Mouse (Mus musculus): Measurements from ENCODE around the gene Surf4. TPM values are rescaled to one million over a fixed set of nuclear protein-coding genes. Genes with fewer than 3 reads are reported as not detected.
A peak's percentile ranks its signal among the peaks of the same experiment; 100 is the strongest.

The Surf4 gene
- polyA plus RNA-seq (2012; rRNA removed): 54.9 and 60.5 TPM in 2 replicates

DNA sequence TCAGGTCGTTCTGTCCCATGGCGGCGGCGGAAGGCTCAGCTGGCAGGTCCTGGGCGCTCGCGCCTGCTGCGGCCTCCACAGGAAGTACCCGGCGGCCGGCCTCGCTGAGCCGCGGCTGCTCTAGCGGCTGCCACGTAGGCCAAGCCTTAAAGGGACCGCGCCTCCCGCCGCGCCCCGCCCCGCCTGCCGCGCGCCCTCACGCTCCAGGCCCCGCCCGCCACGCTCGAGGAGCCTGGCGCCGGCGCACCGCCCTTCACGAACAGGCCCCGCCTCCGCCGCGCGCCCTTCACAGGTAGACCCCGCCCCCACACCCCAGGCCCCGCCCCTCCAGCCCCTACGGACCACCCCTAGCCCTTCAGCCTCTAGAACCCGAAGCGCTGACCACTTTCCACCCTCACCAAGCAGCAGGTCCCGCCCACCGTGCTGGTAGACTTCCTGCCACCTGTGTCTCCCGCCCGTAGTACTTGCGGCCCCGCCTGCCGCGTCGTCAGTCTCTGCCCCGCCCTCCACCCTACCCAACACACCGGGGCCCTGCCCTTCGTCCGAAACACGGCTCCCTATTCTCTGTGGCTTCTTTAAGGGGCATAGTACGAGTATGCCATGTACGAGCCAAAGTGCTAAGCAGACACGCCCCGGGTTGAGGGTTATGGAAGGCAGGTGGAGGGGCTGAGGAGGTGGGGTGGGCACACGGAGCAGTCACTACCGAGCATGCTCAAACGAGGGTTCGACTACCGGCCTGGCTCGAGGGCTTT is at the start of gene Surf4, which contains the start of gene Stkld1:
Gene Surf4, minus strand, starts transcription at position 625 of the 752 bp plus-strand sequence.
Gene Stkld1, plus strand, starts transcription at position 744 of the 752 bp plus-strand sequence.
- H3K27ac ChIP-seq (ENCODE audit: insufficient read depth, low read length): peak within 1 kb of the TSS; percentile 81
- WGBS: 1% methylated on average over 66 of the region's 70 CpGs
- DNase-seq: peak; percentile 93
- TF ChIP-seq CTCF (IDR thresholded peaks at IDR 0.05; ENCODE audit: borderline replicate concordance, insufficient read depth, low read depth, low read length): no peak
- TF ChIP-seq POLR2A (IDR thresholded peaks at IDR 0.05; ENCODE audit: borderline replicate concordance, insufficient read depth, low read length): peak; percentile 69
- H3K4me1 ChIP-seq (ENCODE audit: control insufficient read depth, insufficient read depth, low read length): peaks cover 10% of the 10 kb centered on the region
- H3K4me3 ChIP-seq (replicated peaks; ENCODE audit: insufficient read depth, low read depth, low read length): peak within 1 kb of the TSS; percentile 88
- no peaks in the 10 kb centered on the region for H3K27me3 ChIP-seq (ENCODE audit: control insufficient read depth, insufficient read depth, low read length)

GRCm38 (mm10) chr2:26980361-26980760 is 46.6 kb upstream of the Surf4 start:
- Histone ChIP-seq H3K27ac (ENCODE audit: insufficient read depth, low read length) (no peak overlapping the region), H3K4me1 (ENCODE audit: control insufficient read depth, insufficient read depth, low read length) (no peaks in the 10 kb centered on the region), H3K4me3 (replicated peaks; ENCODE audit: insufficient read depth, low read depth, low read length) (no peak overlapping the region), H3K27me3 (ENCODE audit: control insufficient read depth, insufficient read depth, low read length) (no peaks in the 10 kb centered on the region)
- TF ChIP-seq POLR2A (IDR thresholded peaks at IDR 0.05; ENCODE audit: borderline replicate concordance, insufficient read depth, low read length): no peak
- TF ChIP-seq CTCF (IDR thresholded peaks at IDR 0.05; ENCODE audit: borderline replicate concordance, insufficient read depth, low read depth, low read length): no peak
- no peak for DNase-seq
- 63% methylated on average over 1 of the region's 1 CpGs for WGBS

- Histone ChIP-seq H3K4me1 (ENCODE audit: control insufficient read depth, insufficient read depth, low read length) (no peaks in the 10 kb centered on the region), H3K27ac (ENCODE audit: insufficient read depth, low read length) (no peak overlapping the region), H3K4me3 (replicated peaks; ENCODE audit: insufficient read depth, low read depth, low read length) (no peak overlapping the region), H3K27me3 (ENCODE audit: control insufficient read depth, insufficient read depth, low read length) (no peaks in the 10 kb centered on the region)
- WGBS: 37% methylated on average over 4 of the region's 4 CpGs
- TF ChIP-seq POLR2A (IDR thresholded peaks at IDR 0.05; ENCODE audit: borderline replicate concordance, insufficient read depth, low read length): no peak
- TF ChIP-seq CTCF (IDR thresholded peaks at IDR 0.05; ENCODE audit: borderline replicate concordance, insufficient read depth, low read depth, low read length): no peak
- no peak for DNase-seq
These were observed 40.2 kb upstream of the Surf4 start for GRCm38 (mm10) chr2:26973960-26974359.

GRCm38 (mm10) chr2:26973116-26973515 is 39.4 kb upstream of the Surf4 start, which contains the start of gene Adamts13:
Gene Adamts13, plus strand, starts transcription at chr2:26973416.
- DNase-seq: no peak
- Histone ChIP-seq H3K4me3 (replicated peaks; ENCODE audit: insufficient read depth, low read depth, low read length) (no peak within 1 kb of the TSS), H3K4me1 (ENCODE audit: control insufficient read depth, insufficient read depth, low read length) (no peaks in the 10 kb centered on the region), H3K27me3 (ENCODE audit: control insufficient read depth, insufficient read depth, low read length) (no peaks in the 10 kb centered on the region), H3K27ac (ENCODE audit: insufficient read depth, low read length) (no peak within 1 kb of the TSS)
- TF ChIP-seq POLR2A (IDR thresholded peaks at IDR 0.05; ENCODE audit: borderline replicate concordance, insufficient read depth, low read length) (no peak), CTCF (IDR thresholded peaks at IDR 0.05; ENCODE audit: borderline replicate concordance, insufficient read depth, low read depth, low read length) (no peak)
- WGBS: 35% methylated on average over 3 of the region's 3 CpGs

DNA sequence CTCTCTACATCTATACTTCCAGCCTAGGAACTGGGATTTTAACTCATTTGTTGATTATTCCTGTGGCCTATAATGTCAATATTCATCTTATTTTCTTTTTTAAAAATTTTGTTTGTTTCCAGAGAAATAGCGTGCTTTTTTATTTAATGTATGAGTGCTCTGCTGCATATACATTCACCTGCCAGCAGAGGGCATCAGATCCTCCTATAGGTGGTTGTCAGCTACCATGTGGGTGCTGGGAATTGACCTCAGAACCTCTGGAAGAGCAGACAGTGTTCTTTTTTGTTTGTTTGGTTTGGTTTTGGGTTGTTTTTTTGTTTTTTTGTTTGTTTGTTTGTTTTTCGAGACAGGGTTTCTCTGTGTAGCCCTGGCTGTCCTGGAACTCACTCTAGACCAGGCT is 33.5 kb upstream of the Surf4 start:
- H3K4me1 ChIP-seq (ENCODE audit: control insufficient read depth, insufficient read depth, low read length): no peaks in the 10 kb centered on the region; the same call in 1 of the 2 replicates
- TF ChIP-seq CTCF (IDR thresholded peaks at IDR 0.05; ENCODE audit: borderline replicate concordance, insufficient read depth, low read depth, low read length) (no peak), POLR2A (IDR thresholded peaks at IDR 0.05; ENCODE audit: borderline replicate concordance, insufficient read depth, low read length) (no peak)
- DNase-seq: no peak
- H3K4me3 ChIP-seq (replicated peaks; ENCODE audit: insufficient read depth, low read depth, low read length): no peak overlapping the region
- no peaks in the 10 kb centered on the region for H3K27me3 ChIP-seq (ENCODE audit: control insufficient read depth, insufficient read depth, low read length)
- H3K27ac ChIP-seq (ENCODE audit: insufficient read depth, low read length): no peak overlapping the region
- WGBS: 70% methylated on average over 2 of the region's 2 CpGs

DNA sequence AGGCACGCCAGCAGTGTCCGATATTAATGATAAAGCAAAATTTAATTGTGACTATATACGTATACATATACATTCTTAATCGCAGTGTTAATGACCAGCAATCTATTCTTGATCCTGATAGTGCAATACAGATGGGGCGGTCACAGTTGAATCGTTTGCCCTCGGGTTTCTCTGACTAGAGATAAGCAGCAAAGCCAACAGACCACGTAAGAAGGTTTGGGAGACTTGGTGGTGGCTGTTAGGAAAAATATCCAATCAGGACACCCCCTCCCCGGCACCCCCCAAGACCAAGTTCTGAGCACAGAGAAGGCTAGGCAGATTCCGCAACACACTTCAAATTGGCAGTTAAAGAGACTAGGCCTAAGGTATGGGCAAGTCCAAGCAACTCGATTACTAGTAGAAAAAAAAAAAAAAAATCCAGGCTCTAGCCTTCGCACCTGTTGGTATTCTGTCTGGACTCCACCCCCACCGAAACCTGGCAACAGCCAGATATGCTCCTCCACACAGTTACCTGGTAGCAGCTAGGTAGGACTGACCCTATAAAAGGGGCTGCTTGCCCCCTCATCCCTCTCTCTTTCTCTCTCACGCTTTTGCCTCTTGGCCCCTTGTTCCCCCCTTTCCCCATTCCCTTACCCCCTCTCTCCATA is 31.1 kb upstream of the Surf4 start:
- Histone ChIP-seq H3K4me3 (replicated peaks; ENCODE audit: insufficient read depth, low read depth, low read length) (peak overlapping the region; percentile 85), H3K27ac (ENCODE audit: insufficient read depth, low read length) (peak overlapping the region; percentile 98), H3K27me3 (ENCODE audit: control insufficient read depth, insufficient read depth, low read length) (no peaks in the 10 kb centered on the region), H3K4me1 (ENCODE audit: control insufficient read depth, insufficient read depth, low read length) (peaks cover 3% of the 10 kb centered on the region; the same call in 1 of the 2 replicates)
- 13% methylated on average over 14 of the region's 14 CpGs for WGBS
- TF ChIP-seq CTCF (IDR thresholded peaks at IDR 0.05; ENCODE audit: borderline replicate concordance, insufficient read depth, low read depth, low read length) (no peak), POLR2A (IDR thresholded peaks at IDR 0.05; ENCODE audit: borderline replicate concordance, insufficient read depth, low read length) (no peak)
- DNase-seq: peak in 1 of 2 experiments; percentile 26

DNA sequence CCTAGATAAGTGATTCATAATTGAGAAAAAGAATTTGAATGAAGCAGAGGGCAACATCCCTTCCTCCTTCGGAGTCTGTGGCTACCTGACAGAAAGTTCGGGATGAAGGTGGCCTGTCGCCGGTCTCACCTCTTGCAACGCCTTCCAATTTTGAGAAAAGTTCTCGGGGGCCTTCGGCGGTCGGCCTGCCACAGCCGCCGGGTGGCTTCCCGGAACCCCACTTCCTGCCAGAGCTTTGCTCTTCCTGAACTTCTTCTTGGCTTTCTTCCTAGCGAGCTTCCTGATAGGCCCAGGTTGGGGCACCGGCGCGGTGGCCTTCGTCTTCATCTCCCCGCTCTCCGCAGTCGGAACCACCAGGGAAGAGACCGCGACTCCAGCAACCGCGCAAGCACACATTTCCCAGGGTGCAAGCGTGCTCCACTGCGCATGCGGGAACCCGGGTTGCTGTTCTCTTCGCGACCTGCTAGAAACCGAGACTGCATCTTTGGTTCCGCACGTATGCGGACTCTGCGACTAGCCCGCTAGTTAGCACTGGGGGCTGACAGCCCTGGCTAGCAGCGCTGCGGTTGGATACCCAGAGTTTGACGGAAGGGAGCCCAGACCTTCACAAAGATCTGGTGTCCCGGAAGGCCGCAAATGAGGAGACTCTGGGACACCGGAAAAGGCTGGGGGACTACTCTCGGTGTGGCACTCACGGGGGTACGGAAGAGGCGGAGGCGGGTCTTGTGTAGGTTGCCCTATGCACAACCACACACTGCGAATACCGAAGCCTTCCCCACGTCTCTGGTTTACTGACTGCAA is 30.4 kb upstream of the Surf4 start, which contains the start of gene Rexo4:
Gene Rexo4, minus strand, starts transcription at position 464 of the 801 bp plus-strand sequence.
- Histone ChIP-seq H3K4me1 (ENCODE audit: control insufficient read depth, insufficient read depth, low read length) (peaks cover 3% of the 10 kb centered on the region; the same call in 1 of the 2 replicates), H3K27ac (ENCODE audit: insufficient read depth, low read length) (peak within 1 kb of the TSS; percentile 98), H3K27me3 (ENCODE audit: control insufficient read depth, insufficient read depth, low read length) (no peaks in the 10 kb centered on the region), H3K4me3 (replicated peaks; ENCODE audit: insufficient read depth, low read depth, low read length) (peak within 1 kb of the TSS; percentile 85)
- peak; percentile 88 for TF ChIP-seq POLR2A (IDR thresholded peaks at IDR 0.05; ENCODE audit: borderline replicate concordance, insufficient read depth, low read length)
- no peak for TF ChIP-seq CTCF (IDR thresholded peaks at IDR 0.05; ENCODE audit: borderline replicate concordance, insufficient read depth, low read depth, low read length)
- DNase-seq: peak; percentile 94 to 97
- under 1% methylated on average over 50 of the region's 50 CpGs for WGBS
